7 mouse cellular contexts compared by ENCODE assay signal in genomic region chr9:60742516-60742915, GRCm38 (mm10). TPM values are rescaled to one million over a fixed set of nuclear protein-coding genes. Genes with fewer than 3 reads are reported as not detected.
A peak's percentile ranks its signal among the peaks of the same experiment; 100 is the strongest.
DNase-seq lines count a peak whose midpoint lies in the region; ATAC-seq and TF ChIP-seq lines count a peak whose summit lies in the region.

No protein-coding gene starts in this region.

- H3K9me3 ChIP-seq in intestine, postnatal 0 days (ENCODE audit: control insufficient read depth), result no peaks in the 10 kb centered on the region
- H3K9me3 ChIP-seq in stomach, embryonic 15.5 days, result no peaks in the 10 kb centered on the region
- no peaks in the 10 kb centered on the region for H3K9me3 ChIP-seq in hindbrain, embryonic 13.5 days
- H3K9me3 ChIP-seq in hindbrain, embryonic 11.5 days (ENCODE audit: control insufficient read depth, low read length), result no peaks in the 10 kb centered on the region

- H3K36me3 ChIP-seq in intestine, postnatal 0 days (ENCODE audit: control insufficient read depth, insufficient read depth), result no peaks in the 10 kb centered on the region
- 0 out of 2 replicates have a peak, but pooled peaks cover under 1% of the 10 kb centered on the region for H3K36me3 ChIP-seq in stomach, embryonic 15.5 days
- peaks cover 12% of the 10 kb centered on the region for H3K36me3 ChIP-seq in hindbrain, embryonic 13.5 days
- H3K36me3 ChIP-seq in hindbrain, embryonic 11.5 days (ENCODE audit: control insufficient read depth, insufficient read depth, low read length), result no peaks in the 10 kb centered on the region

- peak overlapping the region; percentile 9; the same call in 1 of the 2 replicates for H3K27ac ChIP-seq in left cerebral cortex, adult 2 months
- no peak overlapping the region for H3K27ac ChIP-seq in intestine, postnatal 0 days (ENCODE audit: low read depth, low read length)
- H3K27ac ChIP-seq in stomach, embryonic 15.5 days, result 0 out of 2 replicates have a peak overlapping the region, but pooled peaks have one; percentile 42
- H3K27ac ChIP-seq in hindbrain, embryonic 13.5 days, result no peak overlapping the region
- no peak overlapping the region for H3K27ac ChIP-seq in hindbrain, embryonic 11.5 days (ENCODE audit: low read depth, low read length)

- 54% methylated on average over 9 of the region's 9 CpGs for WGBS in intestine, postnatal 0 days
- 55% methylated on average over 9 of the region's 9 CpGs for WGBS in stomach, embryonic 15.5 days
- 74% methylated on average over 9 of the region's 9 CpGs for WGBS in hindbrain, embryonic 13.5 days
- 75% methylated on average over 9 of the region's 9 CpGs for WGBS in hindbrain, embryonic 11.5 days

- peak overlapping the region; percentile 53 for H3K4me2 ChIP-seq in intestine, postnatal 0 days (replicated peaks; ENCODE audit: low read depth)
- H3K4me2 ChIP-seq in stomach, embryonic 15.5 days, result peak overlapping the region; percentile 53
- no peak overlapping the region for H3K4me2 ChIP-seq in hindbrain, embryonic 13.5 days
- H3K4me2 ChIP-seq in hindbrain, embryonic 11.5 days (replicated peaks; ENCODE audit: low read depth, low read length), result no peak overlapping the region

- peak; percentile 16 for TF ChIP-seq CTCF in left cerebral cortex, adult 2 months (IDR thresholded peaks at IDR 0.05)
- no peak for TF ChIP-seq CTCF in intestine, postnatal 0 days (IDR thresholded peaks at IDR 0.05; ENCODE audit: low read depth)

- no peak for ATAC-seq in intestine, postnatal 0 days
- no peak for ATAC-seq in stomach, embryonic 15.5 days (ENCODE audit: insufficient read depth, low FRiP score, low read depth)
- no peak for ATAC-seq in hindbrain, embryonic 13.5 days (ENCODE audit: low FRiP score)
- ATAC-seq in hindbrain, embryonic 11.5 days (ENCODE audit: low FRiP score), result no peak

- no peak overlapping the region for H3K9ac ChIP-seq in intestine, postnatal 0 days (ENCODE audit: low read depth, low read length)
- H3K9ac ChIP-seq in stomach, embryonic 15.5 days, result no peak overlapping the region
- H3K9ac ChIP-seq in hindbrain, embryonic 13.5 days, result no peak overlapping the region
- no peak overlapping the region for H3K9ac ChIP-seq in hindbrain, embryonic 11.5 days (ENCODE audit: low read depth, low read length)

- no peaks in the 10 kb centered on the region for H3K27me3 ChIP-seq in intestine, postnatal 0 days (replicated peaks; ENCODE audit: control insufficient read depth, insufficient read depth, low read length)
- H3K27me3 ChIP-seq in stomach, embryonic 15.5 days (replicated peaks), result no peaks in the 10 kb centered on the region
- H3K27me3 ChIP-seq in hindbrain, embryonic 13.5 days, result no peaks in the 10 kb centered on the region
- no peaks in the 10 kb centered on the region for H3K27me3 ChIP-seq in hindbrain, embryonic 11.5 days (ENCODE audit: control insufficient read depth, insufficient read depth, low read length)

- intact Hi-C loops in left cerebral cortex, adult 2 months (cut with DNase I), result loop anchor here (5.0 kb wide), 2 partner anchors 140 to 495 kb away; no protein-coding TSS in a partner anchor

- no peak overlapping the region; the same call in 1 of the 2 replicates for H3K4me3 ChIP-seq in left cerebral cortex, adult 2 months
- no peak overlapping the region for H3K4me3 ChIP-seq in intestine, postnatal 0 days (ENCODE audit: low read depth, low read length)
- H3K4me3 ChIP-seq in stomach, embryonic 15.5 days (replicated peaks), result no peak overlapping the region
- H3K4me3 ChIP-seq in hindbrain, embryonic 13.5 days, result no peak overlapping the region
- no peak overlapping the region for H3K4me3 ChIP-seq in hindbrain, embryonic 11.5 days (ENCODE audit: low read depth, low read length)

- peak; percentile 15 to 28 for DNase-seq in left cerebral cortex, adult 2 months (ENCODE audit: extremely low spot score in 1 of 2, low spot score in 2 of 2)
- DNase-seq in left cerebral cortex, adult 8-10 months (ENCODE audit: low spot score in 2 of 2), result no peak
- DNase-seq in gastrocnemius, adult 18-20 months (ENCODE audit: low spot score), result peak; percentile 66
- DNase-seq in hindbrain, embryonic 11.5 days (ENCODE audit: low spot score), result no peak

- no peaks in the 10 kb centered on the region; the same call in 1 of the 2 replicates for H3K4me1 ChIP-seq in intestine, postnatal 0 days (replicated peaks; ENCODE audit: control insufficient read depth, insufficient read depth, low read length)
- H3K4me1 ChIP-seq in stomach, embryonic 15.5 days, result peaks cover 12% of the 10 kb centered on the region; the same call in 1 of the 2 replicates
- peaks cover 11% of the 10 kb centered on the region; the same call in 1 of the 2 replicates for H3K4me1 ChIP-seq in hindbrain, embryonic 13.5 days (replicated peaks)
- H3K4me1 ChIP-seq in hindbrain, embryonic 11.5 days (replicated peaks; ENCODE audit: control insufficient read depth, insufficient read depth, low read length), result no peaks in the 10 kb centered on the region

RNA-seq across cellular contexts. Expression of gene Larp6, which starts 29.7 kb away (rescaled TPM):
- 10 to 100 TPM; 37.8 to 39.0 TPM for total RNA-seq in left cerebral cortex, adult 2 months (2021)
- total RNA-seq in left cerebral cortex, adult 8-10 months (2022), result 10 to 100 TPM; 43.2 to 46.2 (median 43.7) TPM
- total RNA-seq in gastrocnemius, adult 18-20 months (2021), result 1 to 10 TPM; 1.1 to 1.2 TPM
- 1.1 and 1.2 TPM in 2 replicates for polyA plus RNA-seq in intestine, postnatal 0 days (2015; fragmentation: Nextera tagmentation; extraction: Ambion mirVana)
- 2.2 and 2.3 TPM in 2 replicates for polyA plus RNA-seq in stomach, embryonic 15.5 days (2015; fragmentation: Nextera tagmentation; extraction: Ambion mirVana)
- 10.3 and 11.2 TPM in 2 replicates for polyA plus RNA-seq in hindbrain, embryonic 13.5 days (2015; fragmentation: Nextera tagmentation; extraction: Ambion mirVana)
- 1.9 and 2.1 TPM in 2 replicates for polyA plus RNA-seq in hindbrain, embryonic 11.5 days (2014; fragmentation: Nextera tagmentation; extraction: Ambion mirVana)

RNA-seq across cellular contexts. Expression of gene Uaca, which starts 51.8 kb away (rescaled TPM):
- total RNA-seq in left cerebral cortex, adult 2 months (2021), result 1 to 10 TPM; 8.6 to 8.9 TPM
- 10 to 100 TPM in 1 of 4 experiments, 1 to 10 TPM in 3; 6.8 to 10.6 (median 7.5) TPM for total RNA-seq in left cerebral cortex, adult 8-10 months (2022)
- 100 to 1,000 TPM; 137 to 171 TPM for total RNA-seq in gastrocnemius, adult 18-20 months (2021)
- 34.6 and 39.3 TPM in 2 replicates for polyA plus RNA-seq in intestine, postnatal 0 days (2015; fragmentation: Nextera tagmentation; extraction: Ambion mirVana)
- 35.9 and 36.1 TPM in 2 replicates for polyA plus RNA-seq in stomach, embryonic 15.5 days (2015; fragmentation: Nextera tagmentation; extraction: Ambion mirVana)
- polyA plus RNA-seq in hindbrain, embryonic 13.5 days (2015; fragmentation: Nextera tagmentation; extraction: Ambion mirVana), result 22.5 and 23.9 TPM in 2 replicates
- polyA plus RNA-seq in hindbrain, embryonic 11.5 days (2014; fragmentation: Nextera tagmentation; extraction: Ambion mirVana), result 22.3 and 22.5 TPM in 2 replicates

RNA-seq across cellular contexts. Expression of gene Lrrc49, which starts 54.6 kb away (rescaled TPM):
- total RNA-seq in left cerebral cortex, adult 2 months (2021), result 10 to 100 TPM; 86.7 to 94.7 TPM
- total RNA-seq in left cerebral cortex, adult 8-10 months (2022), result 10 to 100 TPM; 75.0 to 97.8 (median 88.4) TPM
- total RNA-seq in gastrocnemius, adult 18-20 months (2021), result 1 to 10 TPM; 1.8 to 2.8 TPM
- polyA plus RNA-seq in intestine, postnatal 0 days (2015; fragmentation: Nextera tagmentation; extraction: Ambion mirVana), result 8.1 and 10.1 TPM in 2 replicates
- polyA plus RNA-seq in stomach, embryonic 15.5 days (2015; fragmentation: Nextera tagmentation; extraction: Ambion mirVana), result 14.3 and 15.7 TPM in 2 replicates
- polyA plus RNA-seq in hindbrain, embryonic 13.5 days (2015; fragmentation: Nextera tagmentation; extraction: Ambion mirVana), result 67.9 and 70.0 TPM in 2 replicates
- polyA plus RNA-seq in hindbrain, embryonic 11.5 days (2014; fragmentation: Nextera tagmentation; extraction: Ambion mirVana), result 54.8 and 60.5 TPM in 2 replicates

Comparison
In these comparisons a context has a peak if more than half of its experiments do, and no peak if none do; other contexts are left out.
1. DNase-seq: peak in left cerebral cortex, adult 2 months (2 of 2) and gastrocnemius, adult 18-20 months (single experiment); none in left cerebral cortex, adult 8-10 months (0 of 2) and hindbrain, embryonic 11.5 days (single experiment).
2. H3K27ac ChIP-seq: peak in left cerebral cortex, adult 2 months (single experiment) and stomach, embryonic 15.5 days (single experiment); none in intestine, postnatal 0 days (single experiment), hindbrain, embryonic 13.5 days (single experiment) and hindbrain, embryonic 11.5 days (single experiment).
3. H3K4me2 ChIP-seq: peak in intestine, postnatal 0 days (single experiment) and stomach, embryonic 15.5 days (single experiment); none in hindbrain, embryonic 13.5 days (single experiment) and hindbrain, embryonic 11.5 days (single experiment).